Mouse (Mus musculus) ES-E14 (cell line): Measurements from ENCODE around the gene Uqcr10.

Experiments used
- HCFC1 ChIP-seq: IDR thresholded peaks from 2 replicates; pipeline ENCODE4 v1.6.1; 2012; ENCODE audit warnings: low read length, inconsistent platforms, borderline replicate concordance; ENCODE audit not compliant: insufficient read depth
- ZC3H11A ChIP-seq: IDR thresholded peaks from 2 replicates; pipeline ENCODE4 v1.6.1; 2012; ENCODE audit warnings: low read depth, mild to moderate bottlenecking, inconsistent platforms, low read length, borderline replicate concordance

DNA sequence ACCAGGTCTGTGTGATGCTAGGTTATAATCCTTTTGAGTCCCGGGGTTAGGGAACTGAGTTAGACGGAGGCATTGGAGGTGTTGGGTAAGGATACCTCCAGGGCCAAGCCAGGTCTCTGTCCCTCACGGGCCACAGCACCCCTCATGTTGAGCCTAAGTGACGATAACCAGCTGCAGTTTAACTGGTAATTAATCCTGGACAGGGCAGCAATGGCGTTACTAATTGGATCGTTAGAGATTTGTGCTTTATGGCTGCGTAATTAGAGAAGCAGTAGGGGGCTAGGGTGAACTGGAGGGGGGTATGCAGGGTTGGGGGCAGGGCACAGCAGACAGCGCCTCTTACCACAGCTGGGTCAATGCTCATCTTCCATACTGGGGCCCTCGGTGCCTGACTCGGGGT, 48.7 kb upstream of the Uqcr10 start:
- TF ChIP-seq ZC3H11A: no peak
- no peak for TF ChIP-seq HCFC1
